Mouse (Mus musculus) MEL (cell line): ENCODE measurements around the gene Sh3yl1. TPM values are rescaled to one million over a fixed set of nuclear protein-coding genes. Genes with fewer than 3 reads are reported as not detected.

Experiments
- DNase-seq: peaks from one replicate; pipeline ENCODE4 v3.0.0; 2011; ENCODE audit warnings: low read depth, low spot score
- H3K27ac ChIP-seq: 2 replicates; pipeline ENCODE4 v1.5.1; 2012; ENCODE audit warnings: low read depth, mild to moderate bottlenecking, control low read depth, low read length, moderate library complexity; ENCODE audit not compliant: control insufficient read depth
- H3K27me3 ChIP-seq, 2 experiments: fragments of 150-350 bp in 1 of 2; sonication (generic) in 1 of 2; 2 replicates each; pipeline ENCODE4 v1.6.1; 2012; ENCODE audit warnings: low read length in 2 of 2, mild to moderate bottlenecking in 2 of 2, improper control_type of control experiment in 1 of 2, moderate library complexity in 1 of 2; ENCODE audit not compliant: insufficient read depth in 2 of 2, control insufficient read depth in 1 of 2
- H3K36me3 ChIP-seq, 2 experiments: 2 replicates each; pipeline ENCODE4 v1.6.1; 2012 to 2014; ENCODE audit warnings: low read length in 2 of 2, improper control_type of control experiment in 1 of 2, inconsistent platforms in 1 of 2, mild to moderate bottlenecking in 1 of 2; ENCODE audit not compliant: insufficient read depth in 2 of 2, control insufficient read depth in 1 of 2
- H3K4me1 ChIP-seq, 2 experiments: fragments of 150-350 bp in 1 of 2; sonication (generic) in 1 of 2; 2 replicates each; pipeline ENCODE4 v1.6.1; 2012; ENCODE audit warnings: low read length in 2 of 2, improper control_type of control experiment in 1 of 2, mild to moderate bottlenecking in 1 of 2; ENCODE audit not compliant: insufficient read depth in 2 of 2, control insufficient read depth in 1 of 2
- H3K4me3 ChIP-seq, 2 experiments: fragments of 150-350 bp in 1 of 2; sonication (generic) in 1 of 2; 2 replicates each; pipeline ENCODE4 v1.5.1; 2012; ENCODE audit warnings: low read depth in 2 of 2, low read length in 2 of 2, mild to moderate bottlenecking in 2 of 2, moderate library complexity in 2 of 2, control low read depth in 1 of 2, improper control_type of control experiment in 1 of 2; ENCODE audit not compliant: control insufficient read depth in 1 of 2, insufficient read depth in 1 of 2
- H3K79me2 ChIP-seq: 2 replicates; pipeline ENCODE4 v1.6.1; 2012; ENCODE audit warnings: mild to moderate bottlenecking, low read length, moderate library complexity; ENCODE audit not compliant: control insufficient read depth, poor library complexity, insufficient read depth
- H3K9ac ChIP-seq: 2 replicates; pipeline ENCODE4 v1.6.1; 2012; ENCODE audit warnings: low read depth, mild to moderate bottlenecking, control low read depth, low read length, moderate library complexity; ENCODE audit not compliant: control insufficient read depth, poor library complexity, severe bottlenecking
- H3K9me3 ChIP-seq: fragments of 150-350 bp; sonication (generic); replicated peaks from 2 replicates; pipeline ENCODE4 v1.6.1; 2012; ENCODE audit warnings: mild to moderate bottlenecking, low read length, improper control_type of control experiment, moderate library complexity; ENCODE audit not compliant: insufficient read depth
- BHLHE40 ChIP-seq: IDR thresholded peaks from 2 replicates; pipeline ENCODE4 v1.6.1; 2012; ENCODE audit warnings: low read depth, mild to moderate bottlenecking, inconsistent platforms, low read length, improper control_type of control experiment, borderline replicate concordance
- CHD1 ChIP-seq: IDR thresholded peaks from 2 replicates; pipeline ENCODE4 v1.6.1; 2012; ENCODE audit warnings: low read depth, mild to moderate bottlenecking, inconsistent platforms, low read length, improper control_type of control experiment
- CHD2 ChIP-seq: IDR thresholded peaks from 2 replicates; pipeline ENCODE4 v1.6.1; 2011; ENCODE audit warnings: low read length, improper control_type of control experiment
- E2F4 ChIP-seq: IDR thresholded peaks from 2 replicates; pipeline ENCODE4 v1.6.1; 2011; ENCODE audit warnings: low read depth, low read length, improper control_type of control experiment, borderline replicate concordance
- ELF1 ChIP-seq: IDR thresholded peaks from 2 replicates; pipeline ENCODE4 v1.6.1; 2014; ENCODE audit warnings: low read depth, mild to moderate bottlenecking, inconsistent platforms, low read length, improper control_type of control experiment, moderate library complexity
- EP300 ChIP-seq, 2 experiments: IDR thresholded peaks; 2 replicates each; pipeline ENCODE4 v1.6.1; 2011; ENCODE audit warnings: improper control_type of control experiment in 2 of 2, low read length in 2 of 2, low read depth in 1 of 2, mild to moderate bottlenecking in 1 of 2
- ETS1 ChIP-seq: IDR thresholded peaks from 2 replicates; pipeline ENCODE4 v1.6.1; 2012; ENCODE audit warnings: low read depth, mild to moderate bottlenecking, inconsistent platforms, low read length, improper control_type of control experiment, moderate library complexity
- GATA1 ChIP-seq: IDR thresholded peaks from 2 replicates; pipeline ENCODE4 v1.6.1; 2011; ENCODE audit warnings: low read depth, low read length, improper control_type of control experiment
- HCFC1 ChIP-seq: IDR thresholded peaks from 2 replicates; pipeline ENCODE4 v1.6.1; 2012; ENCODE audit warnings: low read depth, mild to moderate bottlenecking, inconsistent platforms, low read length, improper control_type of control experiment, moderate library complexity
- KAT2A ChIP-seq: conservative IDR thresholded peaks from 2 replicates; pipeline ENCODE4 v1.6.1; 2012; ENCODE audit warnings: low read depth, low read length, improper control_type of control experiment, inconsistent platforms
- MAFK ChIP-seq: IDR thresholded peaks from 2 replicates; pipeline ENCODE4 v1.6.1; 2011; ENCODE audit warnings: low read depth, mild to moderate bottlenecking, low read length, improper control_type of control experiment, borderline replicate concordance
- MAX ChIP-seq: IDR thresholded peaks from 2 replicates; pipeline ENCODE4 v1.6.1; 2011; ENCODE audit warnings: low read length, improper control_type of control experiment
- MXI1 ChIP-seq: IDR thresholded peaks from 2 replicates; pipeline ENCODE4 v1.6.1; 2011; ENCODE audit warnings: mild to moderate bottlenecking, low read depth, low read length, improper control_type of control experiment
- MYB ChIP-seq: IDR thresholded peaks from 2 replicates; pipeline ENCODE4 v1.6.1; 2011; ENCODE audit warnings: mild to moderate bottlenecking, low read depth, low read length, improper control_type of control experiment
- NELFE ChIP-seq: IDR thresholded peaks from 2 replicates; pipeline ENCODE4 v1.6.1; 2011; ENCODE audit warnings: low read depth, low read length, improper control_type of control experiment
- NRF1 ChIP-seq: IDR thresholded peaks from 2 replicates; pipeline ENCODE4 v1.6.1; 2014; ENCODE audit warnings: low read depth, mild to moderate bottlenecking, inconsistent platforms, low read length, improper control_type of control experiment, moderate library complexity; ENCODE audit not compliant: poor library complexity, insufficient read depth, severe bottlenecking
- RAD21 ChIP-seq: IDR thresholded peaks from 2 replicates; pipeline ENCODE4 v1.6.1; 2011; ENCODE audit warnings: mild to moderate bottlenecking, low read depth, low read length, improper control_type of control experiment
- RCOR1 ChIP-seq: IDR thresholded peaks from 2 replicates; pipeline ENCODE4 v1.6.1; 2012; ENCODE audit warnings: low read depth, mild to moderate bottlenecking, inconsistent platforms, low read length, improper control_type of control experiment
- TAL1 ChIP-seq: IDR thresholded peaks from 2 replicates; pipeline ENCODE4 v1.6.1; 2012; ENCODE audit warnings: mild to moderate bottlenecking, inconsistent platforms, low read length, moderate library complexity, mixed read lengths
- TBP ChIP-seq: IDR thresholded peaks from 2 replicates; pipeline ENCODE4 v1.8.0; 2011; ENCODE audit warnings: low read depth, low read length, improper control_type of control experiment
- UBTF ChIP-seq: IDR thresholded peaks from 2 replicates; pipeline ENCODE4 v1.6.1; 2012; ENCODE audit warnings: low read depth, mild to moderate bottlenecking, inconsistent platforms, low read length, improper control_type of control experiment, moderate library complexity, borderline replicate concordance; ENCODE audit not compliant: insufficient read depth
- USF1 ChIP-seq: IDR thresholded peaks from 2 replicates; pipeline ENCODE4 v1.6.1; 2014; ENCODE audit warnings: low read depth, mild to moderate bottlenecking, inconsistent platforms, low read length, improper control_type of control experiment, moderate library complexity
- USF2 ChIP-seq, 2 experiments: IDR thresholded peaks; 2 replicates each; pipeline ENCODE4 v1.6.1; 2011 to 2012; ENCODE audit warnings: improper control_type of control experiment in 2 of 2, low read length in 2 of 2, borderline replicate concordance in 1 of 2, inconsistent platforms in 1 of 2, low read depth in 1 of 2, mild to moderate bottlenecking in 1 of 2; ENCODE audit not compliant: insufficient read depth in 1 of 2
- ZKSCAN1 ChIP-seq: IDR thresholded peaks from 2 replicates; pipeline ENCODE4 v1.6.1; 2012; ENCODE audit warnings: low read depth, mild to moderate bottlenecking, inconsistent platforms, low read length, improper control_type of control experiment, moderate library complexity
- ZMIZ1 ChIP-seq: IDR thresholded peaks from 2 replicates; pipeline ENCODE4 v1.6.1; 2012; ENCODE audit warnings: low read depth, mild to moderate bottlenecking, inconsistent platforms, low read length, improper control_type of control experiment, moderate library complexity
- ZNF384 ChIP-seq: IDR thresholded peaks from 2 replicates; pipeline ENCODE4 v1.6.1; 2012; ENCODE audit warnings: low read depth, mild to moderate bottlenecking, inconsistent platforms, low read length, improper control_type of control experiment
- polyA plus RNA-seq, 2 experiments: library from polyadenylated mRNA; stranded (reverse) in 1 of 2; unstranded in 1 of 2; fragments of >175 nt in 1 of 2; fragments of >200 nt in 1 of 2; gene quantifications; 2 replicates each; pipeline versions ENCODE4 v1.2.1 to v1.2.4; 2012; ENCODE audit warnings: low replicate concordance in 2 of 2, low read depth in 1 of 2; ENCODE audit not compliant: insufficient read length in 2 of 2, insufficient read depth in 1 of 2, missing spikeins in 1 of 2
- total RNA-seq: library from RNA; depleted of rRNA; stranded (reverse); fragments of 300-350 nt; gene quantifications from 2 replicates; pipeline ENCODE4 v1.2.3, GENCODE M21; 2012

Sh3yl1 gene
- total and polyA plus RNA-seq, 3 experiments: 3.3 to 5.2 TPM; not detected in 1

GRCm38 (mm10) chr12:30864347-30864746 lies 47.1 kb upstream of the Sh3yl1 start:
- no peak for DNase-seq
- H3K4me1 ChIP-seq: no peaks in the 10 kb centered on the region
- TF ChIP-seq ZNF384 (no peak), NRF1 (no peak), EP300 (IDR thresholded peaks at IDR 0.05; ENCODE audit: low read depth in 1 of 2, low read length in 2 of 2) (no peak), TAL1 (no peak), HCFC1 (no peak), USF2 (IDR thresholded peaks at IDR 0.05; ENCODE audit: borderline replicate concordance in 1 of 2, insufficient read depth in 1 of 2, low read depth in 1 of 2, low read length in 2 of 2) (no peak), ZMIZ1 (no peak), MYB (no peak), RAD21 (no peak), E2F4 (no peak), KAT2A (no peak), UBTF (no peak), ETS1 (no peak)
- no peaks in the 10 kb centered on the region for H3K9me3 ChIP-seq
- H3K9ac ChIP-seq: no peak overlapping the region
- no peak overlapping the region for H3K4me3 ChIP-seq
- no peaks in the 10 kb centered on the region for H3K27me3 ChIP-seq
- H3K79me2 ChIP-seq: no peaks in the 10 kb centered on the region
- H3K27ac ChIP-seq: no peak overlapping the region
- no peaks in the 10 kb centered on the region for H3K36me3 ChIP-seq

GRCm38 (mm10) chr12:30865781-30866180 lies 45.7 kb upstream of the Sh3yl1 start:
- no peaks in the 10 kb centered on the region for H3K36me3 ChIP-seq
- H3K9me3 ChIP-seq: no peaks in the 10 kb centered on the region
- TF ChIP-seq ZNF384 (no peak), GATA1 (no peak), MXI1 (no peak), TBP (no peak), NELFE (no peak), USF1 (no peak), ZKSCAN1 (no peak), BHLHE40 (no peak), RCOR1 (no peak), ELF1 (no peak), CHD2 (no peak), MAFK (no peak), E2F4 (no peak), MAX (no peak), ETS1 (no peak), CHD1 (no peak), UBTF (no peak)
- TF ChIP-seq, all 39 proteins: peak for 0
- H3K27ac ChIP-seq: no peak overlapping the region
- no peak overlapping the region for H3K9ac ChIP-seq
- no peaks in the 10 kb centered on the region for H3K4me1 ChIP-seq
- H3K79me2 ChIP-seq: no peaks in the 10 kb centered on the region
- DNase-seq: no peak
- no peak overlapping the region for H3K4me3 ChIP-seq
- no peaks in the 10 kb centered on the region for H3K27me3 ChIP-seq
